Mouse (Mus musculus): ENCODE data around the gene Cyp11a1. TPM values are rescaled to one million over a fixed set of nuclear protein-coding genes. Genes with fewer than 3 reads are reported as not detected.

Cyp11a1 gene
- polyA plus RNA-seq, 1 experiment, result 0.67 TPM

DNA sequence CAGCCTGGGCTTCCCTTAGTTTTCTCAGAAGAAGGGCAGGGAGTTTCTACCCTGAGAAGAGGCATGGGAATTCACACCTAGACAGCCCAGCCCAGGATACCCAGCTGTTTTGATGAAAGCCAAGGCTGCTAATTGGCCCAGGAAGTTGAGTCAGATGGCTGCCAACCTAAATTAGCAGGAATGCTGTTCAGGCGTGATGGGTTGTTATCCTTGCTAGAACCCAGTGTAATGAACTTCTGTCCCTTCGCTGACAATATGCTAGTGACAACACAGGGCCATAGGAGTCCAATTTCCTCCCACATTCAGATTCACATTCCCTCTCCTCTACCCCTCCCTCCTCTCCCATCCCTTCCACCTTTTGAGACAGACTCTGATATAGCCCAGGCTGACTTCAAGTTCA, 6.7 kb downstream of the Cyp11a1 start:
- TF ChIP-seq POLR2A (IDR thresholded peaks at IDR 0.05; ENCODE audit: low read depth, low read length) (no peak), CTCF (IDR thresholded peaks at IDR 0.05; ENCODE audit: extremely low read depth, insufficient read depth, insufficient read length, insufficient replicate concordance) (no peak)
- H3K27ac ChIP-seq (ENCODE audit: insufficient read depth, low read length), result no peak overlapping the region
- DNase-seq (ENCODE audit: low read depth in 1 of 2, low spot score in 2 of 2), result no peak
- H3K4me3 ChIP-seq (ENCODE audit: extremely low read depth, insufficient read depth, insufficient read length), result no peak overlapping the region
- H3K27me3 ChIP-seq (ENCODE audit: control insufficient read depth, insufficient read depth, low read length), result no peaks in the 10 kb centered on the region
- H3K36me3 ChIP-seq (ENCODE audit: control insufficient read depth, insufficient read depth, low read length), result no peaks in the 10 kb centered on the region
- WGBS, result 92% methylated on average over 2 of the region's 2 CpGs
- H3K4me1 ChIP-seq (ENCODE audit: control insufficient read depth, insufficient read depth, insufficient read length), result no peaks in the 10 kb centered on the region

DNA sequence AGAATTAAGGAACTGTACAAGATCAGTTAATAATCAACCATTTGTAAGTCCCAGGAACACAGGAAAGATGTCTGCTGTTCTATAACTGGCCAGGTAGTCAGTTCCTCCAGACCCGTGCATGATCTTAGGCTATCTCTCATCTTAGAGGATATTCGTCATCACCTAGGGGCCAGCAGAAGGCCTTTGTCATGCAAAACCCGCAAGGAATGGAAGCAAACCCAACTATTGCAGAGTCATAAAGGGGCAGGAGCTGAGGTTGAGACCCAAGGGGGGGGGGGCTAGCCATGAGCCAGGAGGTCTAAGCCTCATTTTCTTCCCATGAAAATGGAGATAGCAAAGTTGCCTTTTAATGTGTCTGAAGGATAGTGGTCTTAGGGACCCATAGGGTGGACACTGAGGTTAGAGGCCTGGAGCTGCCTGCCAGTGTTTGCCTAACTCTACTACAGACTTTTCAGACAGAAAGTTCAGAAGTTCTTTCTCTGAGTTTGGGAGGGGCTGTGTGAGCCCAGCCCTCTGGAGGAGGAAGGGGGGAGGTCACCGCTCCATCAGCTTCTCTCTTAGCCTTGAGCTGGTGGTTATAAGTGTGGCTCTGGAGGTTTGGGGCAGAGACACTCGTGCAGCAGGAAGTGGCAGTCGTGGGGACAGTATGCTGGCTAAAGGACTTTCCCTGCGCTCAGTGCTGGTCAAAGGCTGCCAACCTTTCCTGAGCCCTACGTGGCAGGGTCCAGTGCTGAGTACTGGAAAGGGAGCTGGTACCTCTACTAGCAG, 8.4 kb downstream of the Cyp11a1 start:
- no peaks in the 10 kb centered on the region for H3K36me3 ChIP-seq (ENCODE audit: control insufficient read depth, insufficient read depth, low read length)
- H3K27ac ChIP-seq (ENCODE audit: insufficient read depth, low read length), result no peak overlapping the region
- H3K27me3 ChIP-seq (ENCODE audit: control insufficient read depth, insufficient read depth, low read length), result no peaks in the 10 kb centered on the region
- no peak overlapping the region for H3K4me3 ChIP-seq (ENCODE audit: extremely low read depth, insufficient read depth, insufficient read length)
- no peaks in the 10 kb centered on the region; the same call in 1 of the 2 replicates for H3K4me1 ChIP-seq (ENCODE audit: control insufficient read depth, insufficient read depth, insufficient read length)
- no peak for TF ChIP-seq POLR2A (IDR thresholded peaks at IDR 0.05; ENCODE audit: low read depth, low read length)
- TF ChIP-seq CTCF (IDR thresholded peaks at IDR 0.05; ENCODE audit: extremely low read depth, insufficient read depth, insufficient read length, insufficient replicate concordance), result no peak
- no peak for DNase-seq (ENCODE audit: low read depth in 1 of 2, low spot score in 2 of 2)
- WGBS, result 16% methylated on average over 8 of the region's 8 CpGs

DNA sequence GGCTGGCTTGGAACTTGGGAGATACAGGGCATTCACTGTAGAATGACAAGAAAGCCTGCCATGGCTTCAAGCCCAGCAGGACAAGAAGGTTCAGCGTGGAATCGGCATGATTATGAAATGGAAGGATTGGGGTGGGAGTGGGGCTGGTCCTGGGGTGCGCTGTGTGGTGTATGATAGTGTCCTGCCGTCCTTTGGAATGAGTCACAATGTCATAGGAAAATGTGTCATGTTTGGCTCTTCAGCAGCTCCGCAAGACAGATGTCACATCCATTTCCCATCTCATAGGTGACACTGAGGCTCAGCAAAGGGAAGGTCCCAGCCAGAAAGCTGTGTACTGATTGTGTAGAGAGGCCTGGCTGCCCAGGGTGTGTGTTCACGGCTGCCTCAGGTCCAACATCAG, 9.6 kb downstream of the Cyp11a1 start:
- WGBS, result 85% methylated on average over 6 of the region's 6 CpGs
- Histone ChIP-seq H3K36me3 (ENCODE audit: control insufficient read depth, insufficient read depth, low read length) (no peaks in the 10 kb centered on the region), H3K4me1 (ENCODE audit: control insufficient read depth, insufficient read depth, insufficient read length) (no peaks in the 10 kb centered on the region; the same call in 1 of the 2 replicates), H3K27me3 (ENCODE audit: control insufficient read depth, insufficient read depth, low read length) (no peaks in the 10 kb centered on the region), H3K4me3 (ENCODE audit: extremely low read depth, insufficient read depth, insufficient read length) (no peak overlapping the region), H3K27ac (ENCODE audit: insufficient read depth, low read length) (no peak overlapping the region)
- DNase-seq (ENCODE audit: low read depth in 1 of 2, low spot score in 2 of 2), result no peak
- TF ChIP-seq POLR2A (IDR thresholded peaks at IDR 0.05; ENCODE audit: low read depth, low read length) (no peak), CTCF (IDR thresholded peaks at IDR 0.05; ENCODE audit: extremely low read depth, insufficient read depth, insufficient read length, insufficient replicate concordance) (no peak)

DNA sequence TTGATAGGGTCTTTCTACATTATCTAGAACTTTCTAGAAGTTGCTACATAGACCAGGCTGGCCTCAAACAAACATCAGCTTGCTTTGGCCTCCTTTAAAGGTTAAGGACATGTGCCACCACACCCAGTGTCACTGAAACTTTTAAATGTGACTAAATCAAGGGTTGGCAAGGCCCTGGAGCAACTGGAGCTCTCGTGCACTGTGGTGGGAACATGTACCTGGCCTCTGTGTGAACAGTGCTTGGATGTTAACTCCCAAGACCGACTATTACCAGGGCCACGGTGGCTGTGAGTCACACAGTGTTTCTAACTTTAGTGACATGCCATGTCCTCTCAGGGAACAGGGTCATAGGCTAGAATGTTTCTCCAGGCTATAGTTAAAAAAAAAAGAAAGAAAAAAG, 10.8 kb downstream of the Cyp11a1 start:
- TF ChIP-seq POLR2A (IDR thresholded peaks at IDR 0.05; ENCODE audit: low read depth, low read length) (no peak), CTCF (IDR thresholded peaks at IDR 0.05; ENCODE audit: extremely low read depth, insufficient read depth, insufficient read length, insufficient replicate concordance) (no peak)
- H3K27me3 ChIP-seq (ENCODE audit: control insufficient read depth, insufficient read depth, low read length), result no peaks in the 10 kb centered on the region
- no peaks in the 10 kb centered on the region; the same call in 1 of the 2 replicates for H3K4me1 ChIP-seq (ENCODE audit: control insufficient read depth, insufficient read depth, insufficient read length)
- no peaks in the 10 kb centered on the region for H3K36me3 ChIP-seq (ENCODE audit: control insufficient read depth, insufficient read depth, low read length)
- no peak for DNase-seq (ENCODE audit: low read depth in 1 of 2, low spot score in 2 of 2)
- 72% methylated on average over 3 of the region's 3 CpGs for WGBS
- H3K4me3 ChIP-seq (ENCODE audit: extremely low read depth, insufficient read depth, insufficient read length), result no peak overlapping the region
- no peak overlapping the region for H3K27ac ChIP-seq (ENCODE audit: insufficient read depth, low read length)

DNA sequence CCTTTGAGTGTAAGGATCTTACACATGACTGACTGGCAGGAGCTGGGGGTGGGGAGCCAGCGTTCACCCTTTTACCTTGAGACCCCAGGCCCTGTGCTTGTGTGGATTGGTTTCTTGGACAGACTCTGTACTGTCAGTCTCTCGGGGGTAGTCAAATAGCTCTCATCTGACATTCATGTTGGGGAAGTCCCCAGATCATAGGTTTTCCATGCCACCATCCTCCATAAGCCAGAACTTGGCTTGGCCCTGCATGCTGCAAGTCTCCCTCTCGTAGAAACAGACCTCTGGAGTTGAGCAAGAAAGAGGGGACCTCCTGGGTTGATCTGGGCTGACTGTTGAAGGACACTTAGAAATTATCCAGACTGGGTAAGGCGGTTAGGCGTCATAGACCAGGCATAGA, 12.2 kb downstream of the Cyp11a1 start:
- H3K27me3 ChIP-seq (ENCODE audit: control insufficient read depth, insufficient read depth, low read length), result no peaks in the 10 kb centered on the region

DNA sequence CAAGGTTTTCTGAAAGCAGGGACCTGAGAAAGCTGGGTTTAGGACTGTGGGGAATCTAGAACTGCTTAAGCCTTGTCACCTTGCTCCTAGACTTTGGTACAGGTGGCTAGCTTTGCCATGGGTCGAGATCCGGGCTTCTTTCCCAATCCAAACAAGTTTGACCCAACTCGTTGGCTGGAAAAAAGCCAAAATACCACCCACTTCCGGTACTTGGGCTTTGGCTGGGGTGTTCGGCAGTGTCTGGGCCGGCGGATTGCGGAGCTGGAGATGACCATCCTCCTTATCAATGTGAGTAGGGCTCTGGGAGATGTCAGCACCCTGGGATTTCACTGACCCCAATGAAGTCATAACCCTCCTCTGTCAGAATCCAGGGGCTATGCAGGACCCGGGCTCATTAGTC, 19.8 kb downstream of the Cyp11a1 start:
- Histone ChIP-seq H3K36me3 (ENCODE audit: control insufficient read depth, insufficient read depth, low read length) (no peaks in the 10 kb centered on the region), H3K27ac (ENCODE audit: insufficient read depth, low read length) (no peak overlapping the region), H3K4me3 (ENCODE audit: extremely low read depth, insufficient read depth, insufficient read length) (no peak overlapping the region), H3K4me1 (ENCODE audit: control insufficient read depth, insufficient read depth, insufficient read length) (no peaks in the 10 kb centered on the region), H3K27me3 (ENCODE audit: control insufficient read depth, insufficient read depth, low read length) (no peaks in the 10 kb centered on the region)
- DNase-seq (ENCODE audit: low read depth in 1 of 2, low spot score in 2 of 2), result no peak
- TF ChIP-seq CTCF (IDR thresholded peaks at IDR 0.05; ENCODE audit: extremely low read depth, insufficient read depth, insufficient read length, insufficient replicate concordance) (no peak), POLR2A (IDR thresholded peaks at IDR 0.05; ENCODE audit: low read depth, low read length) (no peak)
- 85% methylated on average over 9 of the region's 9 CpGs for WGBS

More for the DNA sequence above, 12.2 kb downstream of the Cyp11a1 start:
- H3K4me1 ChIP-seq (ENCODE audit: control insufficient read depth, insufficient read depth, insufficient read length), result no peaks in the 10 kb centered on the region; the same call in 1 of the 2 replicates
- no peaks in the 10 kb centered on the region for H3K36me3 ChIP-seq (ENCODE audit: control insufficient read depth, insufficient read depth, low read length)
- no peak overlapping the region for H3K27ac ChIP-seq (ENCODE audit: insufficient read depth, low read length)
- H3K4me3 ChIP-seq (ENCODE audit: extremely low read depth, insufficient read depth, insufficient read length), result no peak overlapping the region
- WGBS, result 83% methylated on average over 5 of the region's 5 CpGs
- no peak for DNase-seq (ENCODE audit: low read depth in 1 of 2, low spot score in 2 of 2)
- TF ChIP-seq POLR2A (IDR thresholded peaks at IDR 0.05; ENCODE audit: low read depth, low read length) (no peak), CTCF (IDR thresholded peaks at IDR 0.05; ENCODE audit: extremely low read depth, insufficient read depth, insufficient read length, insufficient replicate concordance) (no peak)
